Mouse (Mus musculus) embryonic facial prominence, embryonic 13.5 days (tissue): Measurements from ENCODE around the gene Zmynd19. TPM values are rescaled to one million over a fixed set of nuclear protein-coding genes. Genes with fewer than 3 reads are reported as not detected.
A peak's percentile ranks its signal among the peaks of the same experiment; 100 is the strongest.
"Not testable (repeated sequence)": the region's sequence is repeated elsewhere in the genome, so short reads cannot be mapped to it uniquely, and the experiment has no call there.

Experiments used
- ATAC-seq: fragments of 200-750 bp; cut with Nextera tagmentation; 2 replicates; pipeline ENCODE4 v1.8.0; 2017; ENCODE audit warnings: low read depth; ENCODE audit not compliant: insufficient number of reproducible peaks, insufficient read depth, low FRiP score, low TSS enrichment
- H3K27ac ChIP-seq: fragments of 300-500 bp; sonication (generic); 2 replicates; pipeline ENCODE4 v1.5.1; 2015; ENCODE audit warnings: moderate library complexity, mild to moderate bottlenecking, inconsistent platforms
- H3K27me3 ChIP-seq: fragments of 300-500 bp; sonication (generic); 2 replicates; pipeline ENCODE4 v1.6.1; 2015; ENCODE audit warnings: mild to moderate bottlenecking, inconsistent platforms
- H3K36me3 ChIP-seq: fragments of 300-500 bp; sonication (generic); 2 replicates; pipeline ENCODE4 v1.6.1; 2015; ENCODE audit warnings: mild to moderate bottlenecking, inconsistent platforms
- H3K4me1 ChIP-seq: fragments of 300-500 bp; sonication (generic); 2 replicates; pipeline ENCODE4 v1.6.1; 2015; ENCODE audit warnings: inconsistent platforms
- H3K4me2 ChIP-seq: fragments of 300-500 bp; sonication (generic); 2 replicates; pipeline ENCODE4 v1.6.1; 2015; ENCODE audit warnings: moderate library complexity, mild to moderate bottlenecking, inconsistent platforms
- H3K4me3 ChIP-seq: fragments of 300-500 bp; sonication (generic); 2 replicates; pipeline ENCODE4 v1.5.1; 2015; ENCODE audit warnings: mild to moderate bottlenecking, inconsistent platforms
- H3K9ac ChIP-seq: fragments of 300-500 bp; sonication (generic); 2 replicates; pipeline ENCODE4 v1.6.1; 2015; ENCODE audit warnings: mild to moderate bottlenecking, inconsistent platforms
- H3K9me3 ChIP-seq: fragments of 300-500 bp; sonication (generic); 2 replicates; pipeline ENCODE4 v1.6.1; 2016; ENCODE audit warnings: inconsistent platforms
- WGBS: fragments of 180-500 bp; shearing (Covaris S2); methylation state at CpG from one replicate; pipeline ENCODE4 v1.1.7; 2015; ENCODE audit warnings: mixed read lengths; 5-methylcytosine and 5-hydroxymethylcytosine counted together
- polyA plus RNA-seq: library from polyadenylated mRNA; unstranded; fragments of >200 nt; fragmentation: Nextera tagmentation; extraction: Ambion mirVana; gene quantifications from 2 replicates; pipeline ENCODE4 v1.2.1, GENCODE M21; 2015

The Zmynd19 gene
- polyA plus RNA-seq, 1 experiment from 2014 or later = 15.9 TPM

- Histone ChIP-seq H3K27me3 (no peaks in the 10 kb centered on the region), H3K4me3 (no peak overlapping the region), H3K27ac (no peak overlapping the region), H3K4me2 (no peak overlapping the region), H3K9ac (no peak overlapping the region), H3K4me1 (no peaks in the 10 kb centered on the region), H3K9me3 (no peaks in the 10 kb centered on the region), H3K36me3 (peaks cover 3% of the 10 kb centered on the region; the same call in 1 of the 2 replicates)
- ATAC-seq = no peak
- 45% methylated on average over 2 of the region's 2 CpGs for WGBS
Observed at GRCm38 (mm10) chr2:24923561-24923960, 26.0 kb upstream of the Zmynd19 start.

GRCm38 (mm10) chr2:24925284-24925683, 24.3 kb upstream of the Zmynd19 start:
- 0 out of 2 replicates have a peak, but pooled peaks have one; percentile 22 for ATAC-seq
- Histone ChIP-seq H3K4me3 (no peak overlapping the region), H3K4me2 (no peak overlapping the region), H3K9me3 (no peaks in the 10 kb centered on the region), H3K27me3 (0 out of 2 replicates have a peak, but pooled peaks cover 2% of the 10 kb centered on the region), H3K36me3 (peaks cover 3% of the 10 kb centered on the region; the same call in 1 of the 2 replicates), H3K9ac (no peak overlapping the region), H3K27ac (no peak overlapping the region), H3K4me1 (no peaks in the 10 kb centered on the region)
- WGBS = 85% methylated on average over 8 of the region's 8 CpGs

GRCm38 (mm10) chr2:24926345-24926964, 23.1 kb upstream of the Zmynd19 start:
- Histone ChIP-seq H3K4me3 (no peak overlapping the region), H3K4me1 (no peaks in the 10 kb centered on the region), H3K9ac (no peak overlapping the region), H3K9me3 (no peaks in the 10 kb centered on the region), H3K27ac (no peak overlapping the region), H3K27me3 (0 out of 2 replicates have a peak, but pooled peaks cover 2% of the 10 kb centered on the region), H3K36me3 (peaks cover 3% of the 10 kb centered on the region; the same call in 1 of the 2 replicates), H3K4me2 (no peak overlapping the region)
- 81% methylated on average over 9 of the region's 9 CpGs for WGBS
- no peak for ATAC-seq

- no peak for ATAC-seq
- Histone ChIP-seq H3K36me3 (peaks cover 3% of the 10 kb centered on the region; the same call in 1 of the 2 replicates), H3K4me3 (no peak overlapping the region), H3K4me1 (no peaks in the 10 kb centered on the region), H3K9ac (no peak overlapping the region; the same call in 1 of the 2 replicates), H3K27ac (no peak overlapping the region), H3K4me2 (no peak overlapping the region), H3K27me3 (0 out of 2 replicates have a peak, but pooled peaks cover 2% of the 10 kb centered on the region), H3K9me3 (no peaks in the 10 kb centered on the region)
- WGBS = 71% methylated on average over 7 of the region's 7 CpGs
Observed at GRCm38 (mm10) chr2:24926965-24927358, 22.6 kb upstream of the Zmynd19 start.

GRCm38 (mm10) chr2:24927810-24928479, 21.6 kb upstream of the Zmynd19 start:
- no peaks in the 10 kb centered on the region for H3K9me3 ChIP-seq
- 63% methylated on average over 4 of the region's 4 CpGs for WGBS
- H3K4me3 ChIP-seq = no peak overlapping the region
- ATAC-seq = peak; percentile 53
- peaks cover 3% of the 10 kb centered on the region; the same call in 1 of the 2 replicates for H3K36me3 ChIP-seq
- 0 out of 2 replicates have a peak, but pooled peaks cover 2% of the 10 kb centered on the region for H3K27me3 ChIP-seq
- peak overlapping the region; percentile 66 for H3K27ac ChIP-seq
- H3K9ac ChIP-seq = no peak overlapping the region
- H3K4me2 ChIP-seq = 0 out of 2 replicates have a peak overlapping the region, but pooled peaks have one; percentile 3
- no peaks in the 10 kb centered on the region for H3K4me1 ChIP-seq

- WGBS = 57% methylated on average over 2 of the region's 2 CpGs
- H3K4me2 ChIP-seq = no peak overlapping the region
Observed at GRCm38 (mm10) chr2:24929119-24929518, 20.5 kb upstream of the Zmynd19 start.

GRCm38 (mm10) chr2:24929593-24929992, 20.0 kb upstream of the Zmynd19 start:
- peaks cover 10% of the 10 kb centered on the region for H3K27me3 ChIP-seq
- no peak overlapping the region for H3K4me2 ChIP-seq
- H3K27ac ChIP-seq = no peak overlapping the region
- WGBS = 87% methylated on average over 5 of the region's 5 CpGs
- H3K4me1 ChIP-seq = peaks cover 8% of the 10 kb centered on the region
- ATAC-seq = no peak
- H3K9me3 ChIP-seq = no peaks in the 10 kb centered on the region
- no peak overlapping the region for H3K4me3 ChIP-seq
- no peak overlapping the region for H3K9ac ChIP-seq
- peaks cover 3% of the 10 kb centered on the region; the same call in 1 of the 2 replicates for H3K36me3 ChIP-seq

More at GRCm38 (mm10) chr2:24929119-24929518, 20.5 kb upstream of the Zmynd19 start:
- peaks cover 3% of the 10 kb centered on the region; the same call in 1 of the 2 replicates for H3K36me3 ChIP-seq
- H3K9ac ChIP-seq = no peak overlapping the region
- no peak for ATAC-seq
- no peaks in the 10 kb centered on the region for H3K9me3 ChIP-seq
- H3K27me3 ChIP-seq = peaks cover 6% of the 10 kb centered on the region
- peaks cover 3% of the 10 kb centered on the region for H3K4me1 ChIP-seq
- H3K4me3 ChIP-seq = no peak overlapping the region
- H3K27ac ChIP-seq = no peak overlapping the region

- H3K9me3 ChIP-seq = no peaks in the 10 kb centered on the region
- H3K4me1 ChIP-seq = peaks cover 12% of the 10 kb centered on the region
- peak overlapping the region; percentile 95 for H3K4me2 ChIP-seq
- H3K27ac ChIP-seq = peak overlapping the region; percentile 66
- H3K27me3 ChIP-seq = peaks cover 12% of the 10 kb centered on the region
- no peaks in the 10 kb centered on the region for H3K36me3 ChIP-seq
- 0 out of 2 replicates have a peak, but pooled peaks have one; percentile 6 for ATAC-seq
- peak overlapping the region; percentile 78 for H3K9ac ChIP-seq
- H3K4me3 ChIP-seq = peak overlapping the region; percentile 68
- WGBS = 3% methylated on average over 19 of the region's 19 CpGs
Observed at GRCm38 (mm10) chr2:24934441-24934963, 15.1 kb upstream of the Zmynd19 start.

GRCm38 (mm10) chr2:24935057-24935796, 14.4 kb upstream of the Zmynd19 start, which contains the start of gene Arrdc1:
Gene Arrdc1, minus strand, starts transcription at chr2:24935252.
- Histone ChIP-seq H3K27me3 (peaks cover 12% of the 10 kb centered on the region), H3K4me1 (peaks cover 12% of the 10 kb centered on the region), H3K9me3 (no peaks in the 10 kb centered on the region), H3K4me2 (peak within 1 kb of the TSS; percentile 95), H3K9ac (peak within 1 kb of the TSS; percentile 78), H3K27ac (peak within 1 kb of the TSS; percentile 66), H3K36me3 (no peaks in the 10 kb centered on the region), H3K4me3 (peak within 1 kb of the TSS; percentile 68)
- WGBS = under 1% methylated on average over 48 of the region's 49 CpGs
- ATAC-seq = peak; percentile 94

- no peak overlapping the region for H3K4me3 ChIP-seq
- H3K4me1 ChIP-seq = no peaks in the 10 kb centered on the region
- 77% methylated on average over 4 of the region's 4 CpGs for WGBS
- no peak overlapping the region for H3K9ac ChIP-seq
- no peak overlapping the region for H3K27ac ChIP-seq
- H3K4me2 ChIP-seq = no peak overlapping the region
- ATAC-seq = no peak
- no peaks in the 10 kb centered on the region for H3K36me3 ChIP-seq
- no peaks in the 10 kb centered on the region for H3K9me3 ChIP-seq
- H3K27me3 ChIP-seq = no peaks in the 10 kb centered on the region; the same call in 1 of the 2 replicates
Observed at GRCm38 (mm10) chr2:24942092-24942491, 7.5 kb upstream of the Zmynd19 start.

GRCm38 (mm10) chr2:24944304-24944703, 5.3 kb upstream of the Zmynd19 start:
- not testable (repeated sequence) for H3K4me1 ChIP-seq, H3K27me3 ChIP-seq, H3K4me2 ChIP-seq, ATAC-seq, H3K9ac ChIP-seq, H3K9me3 ChIP-seq, H3K36me3 ChIP-seq, H3K4me3 ChIP-seq, H3K27ac ChIP-seq
- 50% methylated on average over 2 of the region's 2 CpGs for WGBS
